In the genomic region with DNA sequence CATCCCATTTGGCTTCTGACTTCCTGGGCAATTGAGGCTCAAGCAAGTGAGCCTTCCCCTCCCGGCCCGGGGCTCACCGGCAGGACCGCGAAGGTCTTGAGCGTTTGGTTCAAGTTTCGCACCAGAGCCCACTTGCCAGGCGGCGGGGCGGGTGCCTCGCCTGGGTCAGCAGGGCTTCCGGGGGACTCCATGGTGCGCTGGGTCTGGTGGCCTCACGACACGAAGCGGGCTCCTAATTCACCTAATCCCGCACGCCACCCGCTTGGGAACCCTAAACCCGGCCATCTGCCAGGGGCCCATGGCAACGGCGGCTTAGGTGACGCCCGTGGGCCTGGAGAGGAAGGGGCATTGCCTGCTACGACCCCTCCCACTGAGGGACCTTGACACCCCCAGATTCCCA, we compare ENCODE assay signal across 10 mouse cellular contexts. TPM values are rescaled to one million over a fixed set of nuclear protein-coding genes. Genes with fewer than 3 reads are reported as not detected.
A peak's percentile ranks its signal among the peaks of the same experiment; 100 is the strongest.
DNase-seq lines count a peak whose midpoint lies in the region; ATAC-seq and TF ChIP-seq lines count a peak whose summit lies in the region.
"Had no signal": no experiment of that assay in that cellular context is flagged by ENCODE, and none has a peak within 500 bp of the region (broad histone marks: within the 10 kb centered on the region; RNA-seq: fewer than 3 reads in every experiment).

No protein-coding gene starts in this region.

- DNase-seq in embryo, embryonic 9.5 days (ENCODE audit: extremely low spot score), result peak; percentile 24
- no peak for DNase-seq in embryo, embryonic 10.5 days (ENCODE audit: low spot score)
- DNase-seq in forebrain, embryonic 14.5 days (ENCODE audit: low spot score), result no peak
- no peak for DNase-seq in liver, embryonic 13.5 days
- no peak for DNase-seq in thymus, postnatal 4 days
- no peak for DNase-seq in left cerebral cortex, postnatal 4 days
- DNase-seq in gastrocnemius, postnatal 36 days, result no peak
- DNase-seq: adrenal gland, adult 2 months; layer of hippocampus, postnatal 36 days had no signal

- H3K4me2 ChIP-seq in forebrain, embryonic 14.5 days (ENCODE audit: low read length), result peak overlapping the region; percentile 38
- peak overlapping the region; percentile 12; the same call in 1 of the 2 replicates for H3K4me2 ChIP-seq in liver, embryonic 13.5 days

- H3K36me3 ChIP-seq in E14TG2a.4 (ENCODE audit: insufficient read depth, low read length), result no peaks in the 10 kb centered on the region
- no peaks in the 10 kb centered on the region for H3K36me3 ChIP-seq in forebrain, embryonic 14.5 days (ENCODE audit: control insufficient read depth, insufficient read depth, low read length)
- H3K36me3 ChIP-seq in liver, embryonic 13.5 days, result no peaks in the 10 kb centered on the region

- no peaks in the 10 kb centered on the region for H3K9me3 ChIP-seq in E14TG2a.4 (ENCODE audit: low read length)
- no peaks in the 10 kb centered on the region for H3K9me3 ChIP-seq in forebrain, embryonic 14.5 days (replicated peaks; ENCODE audit: control insufficient read depth, low read length)
- no peaks in the 10 kb centered on the region for H3K9me3 ChIP-seq in liver, embryonic 13.5 days (replicated peaks)

- H3K27ac ChIP-seq in forebrain, embryonic 14.5 days (ENCODE audit: low read depth, low read length), result no peak overlapping the region
- H3K27ac ChIP-seq in liver, embryonic 13.5 days, result no peak overlapping the region

- ATAC-seq in forebrain, embryonic 14.5 days, result no peak
- no peak for ATAC-seq in liver, embryonic 13.5 days (ENCODE audit: low read depth)

- peaks cover 83% of the 10 kb centered on the region for H3K27me3 ChIP-seq in E14TG2a.4 (ENCODE audit: insufficient read depth, low read length)
- peaks cover 3% of the 10 kb centered on the region; the same call in 1 of the 2 replicates for H3K27me3 ChIP-seq in forebrain, embryonic 14.5 days (replicated peaks; ENCODE audit: control insufficient read depth, insufficient read depth, low read length)
- peaks cover 32% of the 10 kb centered on the region for H3K27me3 ChIP-seq in liver, embryonic 13.5 days

- WGBS in forebrain, embryonic 14.5 days, result 13% methylated on average over 25 of the region's 25 CpGs
- WGBS in liver, embryonic 13.5 days (ENCODE audit: insufficient replicate concordance), result 20% methylated on average over 25 of the region's 25 CpGs

- peaks cover 12% of the 10 kb centered on the region; the same call in 1 of the 2 replicates for H3K4me1 ChIP-seq in E14TG2a.4 (replicated peaks; ENCODE audit: low read depth, low read length)
- peaks cover 3% of the 10 kb centered on the region; the same call in 1 of the 2 replicates for H3K4me1 ChIP-seq in forebrain, embryonic 14.5 days (ENCODE audit: control insufficient read depth, insufficient read depth, low read length)
- H3K4me1 ChIP-seq in liver, embryonic 13.5 days (replicated peaks), result peaks cover 8% of the 10 kb centered on the region; the same call in 1 of the 2 replicates

- H3K9ac ChIP-seq in forebrain, embryonic 14.5 days (ENCODE audit: low read length), result 0 out of 2 replicates have a peak overlapping the region, but pooled peaks have one; percentile 32
- H3K9ac ChIP-seq in liver, embryonic 13.5 days, result no peak overlapping the region

- intact Hi-C loops in left cerebral cortex, postnatal 4 days (cut with DNase I), result no loop called here
- intact Hi-C loops in gastrocnemius, postnatal 36 days (cut with DNase I), result no loop called here

- peak overlapping the region; percentile 74 for H3K4me3 ChIP-seq in E14TG2a.4 (replicated peaks; ENCODE audit: low read length)
- H3K4me3 ChIP-seq in forebrain, embryonic 14.5 days (ENCODE audit: low read depth, low read length), result no peak overlapping the region
- H3K4me3 ChIP-seq in liver, embryonic 13.5 days (replicated peaks), result no peak overlapping the region

- TF ChIP-seq CTCF in E14TG2a.4 (conservative IDR thresholded peaks at IDR 0.05; ENCODE audit: low read length), result no peak

RNA-seq across cellular contexts. Expression of a gene that starts 8.1 kb away (rescaled TPM):
- polyA plus RNA-seq in forebrain, embryonic 14.5 days (2014; fragmentation: Nextera tagmentation; extraction: Ambion mirVana), result 7.7 and 10.7 TPM in 2 replicates
- 8.0 and 8.3 TPM in 2 replicates for polyA plus RNA-seq in liver, embryonic 13.5 days (2015; fragmentation: Nextera tagmentation; extraction: Ambion mirVana)
- 10 to 100 TPM; 17.8 to 18.7 TPM for total RNA-seq in left cerebral cortex, postnatal 4 days (2021)
- 1 to 10 TPM; 2.6 to 3.2 TPM for total RNA-seq in gastrocnemius, postnatal 36 days (2021)

RNA-seq across cellular contexts. Expression of a gene that starts 34.1 kb away (rescaled TPM):
- 0.30 and 0.32 TPM in 2 replicates for polyA plus RNA-seq in forebrain, embryonic 14.5 days (2014; fragmentation: Nextera tagmentation; extraction: Ambion mirVana)
- 0.50 and 0.76 TPM in 2 replicates for polyA plus RNA-seq in liver, embryonic 13.5 days (2015; fragmentation: Nextera tagmentation; extraction: Ambion mirVana)
- 1 to 10 TPM; 1.4 to 2.1 TPM for total RNA-seq in left cerebral cortex, postnatal 4 days (2021)
- under 1 TPM in 1 of 2 experiments, not detected in 1; 0.12 TPM for total RNA-seq in gastrocnemius, postnatal 36 days (2021)

Comparison
In these comparisons a context has a peak if more than half of its experiments do, and no peak if none do; other contexts are left out.
1. RNA of a gene that starts 8.1 kb away (total RNA-seq): 17.8 to 18.7 TPM in left cerebral cortex, postnatal 4 days; 2.6 to 3.2 TPM in gastrocnemius, postnatal 36 days; every median in the first group is over 4 times any median in the second.